Mouse (Mus musculus) left cerebral cortex, adult 2 months (tissue): ENCODE results near the gene Ppm1m. TPM values are rescaled to one million over a fixed set of nuclear protein-coding genes. Genes with fewer than 3 reads are reported as not detected.
A peak's percentile ranks its signal among the peaks of the same experiment; 100 is the strongest.
"Not testable (repeated sequence)": the region's sequence is repeated elsewhere in the genome, so short reads cannot be mapped to it uniquely, and the experiment has no call there.

Source experiments
- DNase-seq, 2 experiments: peaks; one replicate each; pipeline ENCODE4 v3.0.0; 2021 to 2022; ENCODE audit warnings: low spot score in 2 of 2, mixed read lengths in 1 of 2; ENCODE audit errors: extremely low spot score in 1 of 2
- H3K27ac ChIP-seq: fragments of 200-600 bp; 2 replicates; pipeline ENCODE4 v1.8.1; 2022
- H3K4me3 ChIP-seq: fragments of 200-600 bp; 2 replicates; pipeline ENCODE4 v1.8.1; 2022
- CTCF ChIP-seq: fragments of 200-600 bp; IDR thresholded peaks from 2 replicates; pipeline ENCODE4 v1.8.1; 2022; ENCODE audit warnings: antibody characterized with exemption, mild to moderate bottlenecking, moderate library complexity
- intact Hi-C: fragments of 180-260 bp; cut with DNase I; formaldehyde crosslinking; loops from one replicate; pipeline ENCODE4 v1.15.1; 2025
- total RNA-seq, 2 experiments: library from RNA; stranded (reverse); gene quantifications; 2 replicates each; pipeline ENCODE4 v1.2.3; 2021

Ppm1m gene
- total RNA-seq, 2 experiments from 2014 or later: 22.2 to 26.4 TPM

DNA sequence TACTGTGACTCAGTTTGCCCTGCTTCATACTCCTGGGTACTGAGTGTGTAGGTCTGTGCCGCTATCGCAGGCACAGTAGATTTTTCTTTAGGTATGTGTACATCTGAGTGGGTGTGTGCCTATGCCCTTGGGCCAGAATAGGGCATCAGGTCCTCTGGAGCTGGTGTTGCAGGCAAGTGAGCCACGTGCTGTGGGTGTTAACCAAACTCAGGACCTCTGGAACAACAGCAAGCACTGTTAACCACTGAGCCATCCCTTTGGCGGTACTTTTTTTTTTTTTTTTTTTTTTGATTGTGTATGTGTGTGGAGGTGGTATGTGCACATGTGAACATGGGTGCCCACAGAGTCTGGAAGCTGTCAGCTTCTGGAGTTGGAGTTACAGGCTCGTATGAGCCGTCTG lies 21.7 kb downstream of the Ppm1m start:
- intact Hi-C loops: loop anchor here (10.0 kb wide), 1 partner anchor 247 kb away; the partner anchor contains the start of gene Rpl29
- no peak for TF ChIP-seq CTCF
- Histone ChIP-seq H3K27ac (no peak overlapping the region), H3K4me3 (no peak overlapping the region)
- DNase-seq: no peak

DNA sequence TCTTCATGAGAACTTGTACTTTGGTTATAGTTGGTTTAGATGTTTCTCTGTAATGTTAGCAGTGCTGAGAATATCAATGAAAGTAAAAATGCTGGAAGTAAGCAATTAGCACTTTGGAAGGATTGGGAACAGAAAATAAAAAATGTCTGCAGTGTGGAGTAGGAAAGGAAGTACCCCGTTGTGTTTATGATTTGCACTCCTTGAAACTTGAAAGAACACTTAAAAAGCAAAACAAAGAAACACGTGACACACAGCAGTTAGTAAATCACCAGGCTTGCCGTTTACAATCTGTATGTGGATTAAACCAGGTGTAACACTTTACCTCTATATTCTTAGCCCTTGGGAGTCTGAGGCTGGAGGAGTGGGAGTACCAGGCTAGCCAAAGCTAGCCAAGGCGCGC lies 22.8 kb downstream of the Ppm1m start:
- Histone ChIP-seq H3K27ac (no peak overlapping the region), H3K4me3 (no peak overlapping the region)
- TF ChIP-seq CTCF: no peak
- DNase-seq: no peak
- intact Hi-C loops: loop anchor here (10.0 kb wide), 1 partner anchor 248 kb away; the partner anchor contains the start of gene Rpl29

DNA sequence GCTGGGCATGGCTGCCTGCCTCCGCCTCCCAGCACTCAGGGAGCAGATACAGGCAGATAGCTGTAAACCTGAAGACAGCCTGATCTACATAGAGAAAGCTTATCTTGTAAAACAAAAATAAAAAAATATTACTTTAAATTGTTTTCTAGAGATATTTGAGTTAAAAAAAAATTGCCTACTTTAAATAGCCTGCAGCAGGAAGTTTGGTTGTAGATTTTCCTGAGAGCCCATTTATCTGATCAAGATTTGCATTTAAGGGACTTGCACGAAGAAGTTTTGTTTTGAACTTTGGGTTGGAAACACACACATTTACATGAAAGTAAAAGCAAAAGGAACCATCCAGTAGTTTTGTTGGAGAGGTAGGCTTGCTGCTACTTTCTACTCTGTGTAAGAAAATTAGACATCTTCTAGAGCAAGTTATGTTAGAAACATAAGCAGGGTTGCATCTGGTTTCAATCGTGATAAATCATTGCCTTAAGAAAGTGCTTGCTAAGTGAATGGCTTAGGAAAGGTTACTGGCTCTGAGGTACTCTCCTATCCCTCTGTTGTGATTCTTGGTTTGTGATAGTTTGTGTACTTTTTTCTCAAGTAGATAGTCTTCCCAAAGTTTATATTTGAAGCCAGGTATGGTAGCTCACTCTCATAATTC lies 23.9 kb downstream of the Ppm1m start:
- intact Hi-C loops: loop anchor here (10.0 kb wide), 1 partner anchor 249 kb away; the partner anchor contains the start of gene Rpl29
- DNase-seq: no peak
- Histone ChIP-seq H3K4me3 (no peak overlapping the region), H3K27ac (no peak overlapping the region)
- no peak for TF ChIP-seq CTCF

DNA sequence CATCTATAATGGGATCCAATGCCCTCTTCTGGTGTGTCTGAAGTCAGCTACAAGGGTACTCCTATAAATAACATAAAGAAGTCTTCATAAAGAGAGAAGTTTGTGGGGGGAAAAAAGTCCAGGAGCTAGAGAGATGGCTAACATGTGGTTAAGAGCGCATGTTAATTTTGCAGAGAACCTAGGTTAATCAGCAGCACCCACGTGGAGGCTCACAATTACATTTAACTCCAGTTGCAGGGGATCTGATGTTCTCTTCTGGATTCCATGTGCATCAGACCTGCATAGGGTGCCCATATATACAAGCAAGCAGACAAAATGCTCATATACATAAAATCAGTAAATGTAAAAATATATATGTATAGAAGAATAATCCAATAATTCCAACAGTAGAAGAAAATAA lies 26.2 kb downstream of the Ppm1m start:
- no peak; the same call in 1 of the 2 replicates for TF ChIP-seq CTCF
- intact Hi-C loops: loop anchor here (10.0 kb wide), 1 partner anchor 251 kb away; the partner anchor contains the start of gene Rpl29
- no peak overlapping the region for H3K27ac ChIP-seq
- no peak for DNase-seq
- peak overlapping the region; percentile 62 for H3K4me3 ChIP-seq

DNA sequence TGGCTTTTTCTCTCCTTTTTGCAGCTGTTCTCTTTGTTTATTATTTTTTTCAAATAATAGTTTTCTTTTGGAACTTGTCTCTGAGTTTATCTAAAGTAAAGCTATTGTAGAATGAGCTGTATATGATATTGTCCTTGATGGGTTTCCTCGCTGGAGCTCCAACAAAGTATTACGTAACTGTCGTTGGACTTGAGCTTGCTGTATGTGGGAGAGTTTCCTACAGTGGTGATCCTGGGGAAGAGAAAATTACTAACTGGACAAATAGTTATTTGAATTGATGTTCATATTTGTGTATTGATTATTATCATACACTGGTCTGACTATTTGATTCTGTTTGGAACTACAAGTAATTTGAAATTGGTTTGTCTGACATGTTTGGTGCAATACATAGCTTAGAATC lies 27.0 kb downstream of the Ppm1m start:
- Histone ChIP-seq H3K27ac (peak overlapping the region; percentile 98; the same call in 1 of the 2 replicates), H3K4me3 (peak overlapping the region; percentile 62)
- no peak for TF ChIP-seq CTCF
- intact Hi-C loops: loop anchor here (10.0 kb wide), 1 partner anchor 252 kb away; the partner anchor contains the start of gene Rpl29
- no peak for DNase-seq

DNA sequence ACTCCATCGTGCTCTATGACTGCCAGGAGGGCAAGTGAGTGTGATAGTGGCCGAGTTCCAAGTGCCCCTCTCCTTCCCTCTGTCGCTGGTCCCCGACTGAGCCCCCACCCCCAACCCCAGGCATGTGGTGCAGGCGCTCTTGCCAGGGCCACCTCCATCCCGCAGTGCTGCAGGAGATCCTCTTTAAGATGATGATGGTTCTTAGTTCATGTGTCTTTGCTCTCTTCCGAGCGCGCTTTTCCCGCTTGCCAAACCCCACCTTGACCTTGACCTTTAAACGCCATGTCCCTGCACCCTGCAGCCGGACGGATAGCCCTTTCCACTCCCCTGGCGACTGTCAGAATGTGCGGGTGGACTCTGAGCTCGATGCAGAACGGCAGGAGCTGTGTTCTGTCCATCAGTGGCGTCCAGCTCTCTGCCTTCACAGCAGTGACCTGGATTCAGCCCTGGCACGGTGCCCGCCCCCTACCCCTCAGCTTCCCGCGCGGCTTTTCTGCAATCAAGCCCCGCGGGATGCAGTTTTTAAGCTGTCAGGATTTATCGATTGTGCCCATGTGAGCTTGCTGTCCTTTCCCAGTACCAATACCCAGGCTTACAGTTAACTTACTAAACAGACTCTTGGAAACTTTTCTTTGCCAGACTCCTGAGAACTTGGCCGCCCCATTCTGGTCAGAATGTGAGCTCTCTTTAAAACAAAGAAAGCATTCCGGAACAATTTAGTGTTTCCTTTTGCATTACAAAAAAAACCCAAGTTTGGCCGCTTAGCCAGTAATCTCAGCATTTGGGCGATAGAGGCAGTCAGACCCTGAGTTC lies 28.0 kb downstream of the Ppm1m start:
- DNase-seq: peak; percentile 51 to 60
- Histone ChIP-seq H3K4me3 (peak overlapping the region; percentile 62), H3K27ac (peak overlapping the region; percentile 98)
- intact Hi-C loops: loop anchor here (2.0 to 10.0 kb wide), 2 partner anchors 31 to 253 kb away; partner anchors contain the start of genes Rpl29 and Twf2
- no peak for TF ChIP-seq CTCF

DNA sequence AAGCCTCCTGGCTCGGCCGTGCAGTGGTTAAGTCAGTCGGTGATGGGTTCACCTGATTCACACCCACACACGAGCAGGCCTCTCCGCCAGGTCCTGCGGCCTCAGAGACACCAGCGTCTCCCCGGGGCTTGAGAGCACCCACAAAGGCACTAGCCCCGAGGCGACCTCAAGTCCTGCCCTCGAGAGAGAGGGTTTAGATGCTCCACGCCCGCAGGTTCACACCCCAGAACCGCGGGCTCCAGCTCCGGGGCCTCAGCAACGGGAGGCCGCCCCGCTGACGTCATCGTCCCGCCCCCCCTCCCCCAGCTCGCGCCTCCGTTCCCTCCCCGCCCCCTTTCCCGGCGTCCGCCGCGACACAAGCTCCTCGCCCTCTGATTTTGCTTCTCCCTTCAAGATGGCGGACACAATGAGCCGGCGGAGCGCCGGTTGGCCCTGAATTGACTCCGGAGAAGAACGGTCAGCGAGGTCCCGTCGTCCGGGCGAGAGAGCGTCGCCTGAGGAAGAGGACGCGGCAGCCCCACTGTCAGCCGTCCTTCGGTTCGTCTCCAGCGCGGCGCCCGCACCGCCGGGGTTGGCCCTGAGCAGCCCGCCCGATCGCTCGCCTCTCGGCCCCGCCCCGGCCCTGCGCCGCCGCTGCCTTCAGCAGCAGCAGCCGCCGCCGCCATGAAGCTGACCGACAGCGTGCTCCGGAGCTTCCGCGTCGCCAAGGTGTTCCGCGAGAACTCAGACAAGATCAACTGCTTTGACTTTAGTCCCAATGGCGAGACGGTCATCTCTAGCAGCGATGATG lies 28.8 kb downstream of the Ppm1m start, which contains the start of gene Wdr82:
Gene Wdr82, plus strand, starts transcription at position 373 of the 790 bp plus-strand sequence.
- Histone ChIP-seq H3K27ac (peak within 1 kb of the TSS; percentile 98), H3K4me3 (peak within 1 kb of the TSS; percentile 62)
- DNase-seq: peak; percentile 85 to 88
- intact Hi-C loops: loop anchor here (2.0 to 10.0 kb wide), 2 partner anchors 32 to 254 kb away; partner anchors contain the start of genes Rpl29 and Twf2
- no peak for TF ChIP-seq CTCF

DNA sequence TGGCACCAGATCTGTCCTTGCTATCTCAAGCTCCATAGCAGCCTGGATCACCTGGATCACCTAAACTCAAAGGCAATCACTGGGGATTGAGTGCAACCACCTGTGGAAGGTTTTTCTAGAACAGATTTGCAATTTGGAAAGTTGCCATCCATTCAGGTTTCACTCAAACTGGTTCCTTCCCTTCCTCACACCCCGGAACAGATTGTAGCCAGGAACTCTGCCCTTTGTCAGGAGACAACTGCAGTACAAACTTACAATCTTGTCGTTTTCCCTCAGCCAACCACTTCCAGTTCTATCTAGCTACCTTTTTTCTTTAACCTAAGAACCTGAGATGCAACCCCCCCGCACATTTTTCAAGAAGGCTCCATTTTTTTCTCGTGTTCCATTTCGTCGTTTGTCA lies 29.6 kb downstream of the Ppm1m start:
- intact Hi-C loops: loop anchor here (2.0 to 10.0 kb wide), 2 partner anchors 33 to 255 kb away; partner anchors contain the start of genes Rpl29 and Twf2
- Histone ChIP-seq H3K4me3 (peak overlapping the region; percentile 62), H3K27ac (peak overlapping the region; percentile 98; the same call in 1 of the 2 replicates)
- no peak for DNase-seq
- TF ChIP-seq CTCF: no peak

DNA sequence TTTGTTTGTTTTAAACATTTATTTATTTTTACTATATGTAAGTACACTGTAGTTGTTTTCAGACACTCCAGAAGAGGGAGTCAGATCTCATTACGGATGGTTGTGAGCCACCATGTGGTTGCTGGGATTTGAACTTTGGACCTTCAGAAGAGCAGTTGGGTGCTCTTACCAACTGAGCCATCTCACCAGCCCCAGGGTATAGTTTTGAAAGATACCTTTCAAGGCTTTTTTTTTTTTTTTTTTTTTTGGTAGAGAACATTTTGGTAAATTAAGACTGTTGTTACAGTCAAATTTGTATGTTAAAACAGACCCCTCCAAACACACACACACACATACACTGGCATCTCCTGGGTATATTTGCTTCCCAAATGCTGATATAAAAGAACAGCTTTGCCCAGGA lies 30.5 kb downstream of the Ppm1m start:
- DNase-seq, intact Hi-C loops, H3K4me3 ChIP-seq: not testable (repeated sequence)

DNA sequence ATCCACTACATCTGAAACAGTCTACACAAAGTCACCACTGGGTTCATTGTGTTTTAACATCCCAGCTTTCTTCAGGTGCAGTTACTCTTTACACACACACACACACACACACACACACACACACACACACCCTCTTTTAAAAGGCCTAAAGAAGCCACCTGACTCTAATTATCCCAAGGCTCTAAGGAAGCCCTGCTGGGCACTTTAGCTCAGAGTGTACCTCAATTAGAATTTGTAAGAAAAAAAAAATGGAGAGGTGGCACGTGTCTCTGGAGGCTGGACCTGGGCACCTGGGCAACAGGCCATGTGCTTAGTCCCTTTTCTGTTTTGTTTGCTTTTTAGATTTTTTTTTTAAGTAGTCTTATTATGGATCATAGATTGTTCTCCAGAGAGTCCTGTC lies 31.8 kb downstream of the Ppm1m start:
- no peak overlapping the region for H3K4me3 ChIP-seq
- no peak overlapping the region for H3K27ac ChIP-seq
- intact Hi-C loops: no loop called here
- no peak for DNase-seq
- TF ChIP-seq CTCF: no peak

More for the DNA sequence above, 30.5 kb downstream of the Ppm1m start:
- H3K27ac ChIP-seq: not testable (repeated sequence)

DNA sequence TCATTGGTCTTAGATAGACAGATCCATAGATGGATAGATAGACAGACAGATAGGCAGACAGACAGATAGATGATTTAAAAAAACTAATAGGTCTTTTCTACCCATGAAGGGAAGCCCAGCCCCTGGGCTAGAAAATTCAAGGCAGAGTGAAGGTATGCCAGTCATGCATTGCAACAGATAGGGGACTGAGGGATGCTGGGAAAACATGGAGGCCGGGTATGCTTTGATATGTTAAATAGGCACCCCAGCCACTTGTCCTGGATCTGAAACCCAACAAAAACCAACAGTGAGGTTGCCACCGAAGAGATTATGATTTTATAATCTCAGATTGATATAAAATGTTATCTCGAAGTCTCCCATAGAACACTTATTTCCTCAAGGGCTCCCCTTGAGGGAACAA lies 32.3 kb downstream of the Ppm1m start:
- TF ChIP-seq CTCF: no peak
- intact Hi-C loops: no loop called here
- no peak overlapping the region for H3K4me3 ChIP-seq
- no peak for DNase-seq
- H3K27ac ChIP-seq: no peak overlapping the region
